Mouse (Mus musculus): ENCODE results near the gene Zfp467.

DNA sequence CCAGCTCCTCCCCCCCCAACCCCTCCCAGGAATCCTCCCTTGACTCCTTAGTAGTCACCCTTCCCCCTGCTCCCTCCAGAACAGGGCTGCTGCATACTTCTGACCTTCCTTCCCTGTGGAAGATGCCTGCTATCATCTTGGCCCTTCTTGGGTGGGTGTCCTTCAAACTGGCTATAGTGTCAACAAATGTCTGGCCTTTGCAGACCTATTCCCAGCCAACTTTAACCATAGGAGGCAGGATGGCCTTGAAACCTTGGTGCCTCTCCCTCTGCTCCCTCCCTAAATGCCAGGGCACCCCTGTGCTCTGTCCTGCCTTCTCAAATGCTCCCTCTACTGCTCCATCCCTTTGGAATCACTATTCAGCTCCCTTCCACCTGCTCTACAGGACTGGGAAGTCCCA lies 6.0 kb downstream of the Zfp467 start:
- TF ChIP-seq CTCF (IDR thresholded peaks at IDR 0.05; ENCODE audit: insufficient read depth, low read length), result no peak
- TF ChIP-seq POLR2A (IDR thresholded peaks at IDR 0.05; ENCODE audit: borderline replicate concordance, extremely low read depth, low read depth, low read length), result no peak
